Mouse (Mus musculus) right cerebral cortex, postnatal 36 days (tissue): ENCODE results near the gene Zbtb40.

Experiments used
- DNase-seq, 2 experiments: peaks; one replicate each; pipeline ENCODE4 v3.0.0; 2022; ENCODE audit warnings: low spot score in 2 of 2, mixed read lengths in 1 of 2

Zbtb40 gene

GRCm38 (mm10) chr4:136934746-136935613, 113.6 kb downstream of the Zbtb40 start:
- no peak for DNase-seq

GRCm38 (mm10) chr4:136930474-136930873, 118.1 kb downstream of the Zbtb40 start:
- no peak for DNase-seq
